Mouse (Mus musculus) central nervous system, embryonic 18 days (tissue): Measurements from ENCODE around the gene Klra17. TPM values are rescaled to one million over a fixed set of nuclear protein-coding genes. Genes with fewer than 3 reads are reported as not detected.

Source experiments
- polyA plus RNA-seq: library from polyadenylated mRNA; depleted of rRNA; stranded (reverse); fragments of >200 nt; gene quantifications from 2 replicates; pipeline ENCODE4 v1.2.3, GENCODE M21; 2012; rRNA removed

The Klra17 gene
- 0.04 TPM in 1 of 2 replicates, not detected in the other for polyA plus RNA-seq

GRCm38 (mm10) chr6:129876549-129876948 lies at the start of gene Klra17:
Klra17 (minus strand) TSS chr6:129876672.

GRCm38 (mm10) chr6:129917476-129917946 lies 41.0 kb upstream of the Klra17 start, which contains the start of gene Klra5:
Klra5 (minus strand) TSS chr6:129917650.

DNA sequence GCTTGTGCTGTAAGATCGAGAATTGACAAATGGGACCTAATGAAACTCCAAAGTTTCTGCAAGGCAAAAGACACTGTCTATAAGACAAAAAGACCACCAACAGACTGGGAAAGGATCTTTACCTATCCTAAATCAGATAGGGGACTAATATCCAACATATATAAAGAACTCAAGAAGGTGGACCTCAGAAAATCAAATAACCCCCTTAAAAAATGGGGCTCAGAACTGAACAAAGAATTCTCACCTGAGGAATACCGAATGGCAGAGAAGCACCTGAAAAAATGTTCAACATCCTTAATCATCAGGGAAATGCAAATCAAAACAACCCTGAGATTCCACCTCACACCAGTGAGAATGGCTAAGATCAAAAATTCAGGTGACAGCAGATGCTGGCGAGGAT lies 14.1 kb downstream of the Klra17 start, which contains the start of gene Gm17631:
Gene Gm17631 (plus strand): TSS at position 301 of the 400 bp plus-strand sequence.

DNA sequence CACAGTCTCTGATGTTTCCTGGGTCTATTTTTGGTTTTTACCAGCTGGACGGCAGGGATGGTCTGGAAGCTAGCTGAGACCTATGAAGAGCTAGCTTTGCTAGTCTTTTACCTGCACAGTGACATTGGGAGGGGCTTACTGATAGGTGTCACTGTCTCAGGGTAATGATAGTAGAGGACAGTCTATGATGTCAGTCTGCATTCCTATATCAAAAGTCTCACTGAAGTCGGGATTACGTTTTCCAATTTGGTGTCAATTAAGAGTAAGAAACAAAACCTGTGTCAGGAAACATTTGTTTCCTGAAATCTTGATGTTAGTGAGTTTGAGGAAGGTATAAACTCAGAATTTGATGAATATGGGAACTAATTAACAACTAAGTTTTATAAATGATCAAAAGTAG lies 92.3 kb downstream of the Klra17 start, which contains the start of gene Gm156:
Gene Gm156 (minus strand): TSS at position 101 of the 400 bp plus-strand sequence.

Other genes with a start within 250 kb of the Klra17 start
- gene Klrc3, start 233.3 kb downstream of the Klra17 start, polyA plus RNA-seq = not detected in 2 replicates
- gene Klrc2, start 216.0 kb downstream of the Klra17 start, polyA plus RNA-seq = not detected in 2 replicates
- gene Klrc1, start 197.7 kb downstream of the Klra17 start, polyA plus RNA-seq = not detected in 2 replicates
- gene Klri1, start 159.5 kb downstream of the Klra17 start, polyA plus RNA-seq = not detected in 2 replicates
- gene Klri2, start 136.2 kb downstream of the Klra17 start, polyA plus RNA-seq = 0.03 TPM in 1 of 2 replicates, not detected in the other
- gene Gm156, start 92.4 kb downstream of the Klra17 start, polyA plus RNA-seq = not detected in 2 replicates
- not detected in 2 replicates for gene Gm17631, start 14.0 kb downstream of the Klra17 start, polyA plus RNA-seq
- gene Klra5, start 41.0 kb upstream of the Klra17 start, polyA plus RNA-seq = not detected in 2 replicates
- not detected in 2 replicates for gene Klra6, start 150.3 kb upstream of the Klra17 start, polyA plus RNA-seq
- gene Klra4, start 190.6 kb upstream of the Klra17 start, polyA plus RNA-seq = 1.5 TPM in 1 of 2 replicates, not detected in the other